In the genomic region with DNA sequence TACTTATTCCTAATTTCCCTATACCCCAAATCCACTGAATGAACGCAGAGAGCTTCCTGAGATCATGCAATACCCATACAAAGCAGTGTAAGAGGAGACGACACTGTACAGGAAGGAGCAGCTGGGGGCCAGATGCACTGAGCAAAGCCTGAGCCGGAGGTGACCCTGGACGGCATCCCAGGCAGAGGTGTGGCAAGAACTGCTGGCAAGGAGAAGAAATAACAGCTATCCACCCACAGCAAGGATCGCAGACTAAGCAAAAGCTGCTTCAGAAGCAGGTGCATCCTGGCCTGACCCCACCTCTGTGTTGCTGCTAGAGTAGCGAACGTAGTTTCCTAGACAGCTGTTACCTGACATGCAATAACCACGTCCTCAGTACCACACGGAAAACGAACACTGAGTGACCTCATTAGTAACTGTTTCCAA, we compare ENCODE assay signal across 8 mouse cellular contexts. TPM values are rescaled to one million over a fixed set of nuclear protein-coding genes. Genes with fewer than 3 reads are reported as not detected.
DNase-seq lines count a peak whose midpoint lies in the region; ATAC-seq and TF ChIP-seq lines count a peak whose summit lies in the region.

No protein-coding gene starts in this region.

- TF ChIP-seq CTCF in lung, adult 2 months (IDR thresholded peaks at IDR 0.05; ENCODE audit: insufficient read depth, low read length), result no peak
- no peak for TF ChIP-seq CTCF in forebrain, postnatal 0 days (IDR thresholded peaks at IDR 0.05; ENCODE audit: low read depth)

- H3K9me3 ChIP-seq in forebrain, postnatal 0 days (ENCODE audit: low read length), result no peaks in the 10 kb centered on the region
- 0 out of 2 replicates have a peak, but pooled peaks cover 7% of the 10 kb centered on the region for H3K9me3 ChIP-seq in hindbrain, embryonic 12.5 days (replicated peaks)

- TF ChIP-seq POLR2A in lung, adult 2 months (IDR thresholded peaks at IDR 0.05; ENCODE audit: borderline replicate concordance, extremely low read depth, low read depth, low read length), result no peak

- no peak overlapping the region for H3K4me2 ChIP-seq in forebrain, postnatal 0 days (ENCODE audit: low read depth)
- no peak overlapping the region for H3K4me2 ChIP-seq in hindbrain, embryonic 12.5 days (replicated peaks)

- H3K27me3 ChIP-seq in forebrain, postnatal 0 days (ENCODE audit: insufficient read depth, low read length), result no peaks in the 10 kb centered on the region
- no peaks in the 10 kb centered on the region for H3K27me3 ChIP-seq in hindbrain, embryonic 12.5 days

- H3K4me3 ChIP-seq in lung, adult 2 months (replicated peaks; ENCODE audit: extremely low read depth, low read depth, low read length), result no peak overlapping the region
- no peak overlapping the region for H3K4me3 ChIP-seq in forebrain, postnatal 0 days (ENCODE audit: low read depth, low read length)
- no peak overlapping the region for H3K4me3 ChIP-seq in hindbrain, embryonic 12.5 days

- ATAC-seq in forebrain, postnatal 0 days, result no peak
- ATAC-seq in hindbrain, embryonic 12.5 days (ENCODE audit: low FRiP score), result no peak

- H3K27ac ChIP-seq in forebrain, postnatal 0 days (ENCODE audit: low read depth, low read length), result no peak overlapping the region
- no peak overlapping the region for H3K27ac ChIP-seq in hindbrain, embryonic 12.5 days

- H3K9ac ChIP-seq in forebrain, postnatal 0 days, result no peak overlapping the region
- H3K9ac ChIP-seq in hindbrain, embryonic 12.5 days, result no peak overlapping the region

- DNase-seq in lung, adult 18-20 months, result peak; percentile 46 to 52
- DNase-seq in lung, adult 2 months, result no peak
- peak; percentile 17 for DNase-seq in forelimb bud, embryonic 11.5 days (ENCODE audit: low read depth, low spot score)
- DNase-seq in kidney, postnatal 10 days, result peak; percentile 61
- peak; percentile 56 for DNase-seq in thymus, postnatal 14 days
- DNase-seq in frontal cortex, adult 2 months (ENCODE audit: extremely low spot score in 1 of 2, low spot score in 1 of 2), result no peak
- no peak for DNase-seq in forebrain, postnatal 0 days

- 27% methylated on average over 10 of the region's 10 CpGs for WGBS in lung, adult 2 months
- 73% methylated on average over 10 of the region's 10 CpGs for WGBS in forebrain, postnatal 0 days
- WGBS in hindbrain, embryonic 12.5 days, result 70% methylated on average over 10 of the region's 10 CpGs

- H3K36me3 ChIP-seq in forebrain, postnatal 0 days (ENCODE audit: insufficient read depth), result no peaks in the 10 kb centered on the region; the same call in 1 of the 2 replicates
- 0 out of 2 replicates have a peak, but pooled peaks cover 6% of the 10 kb centered on the region for H3K36me3 ChIP-seq in hindbrain, embryonic 12.5 days

- H3K4me1 ChIP-seq in lung, adult 2 months (ENCODE audit: control insufficient read depth, insufficient read depth, low read length), result peaks cover 8% of the 10 kb centered on the region
- no peaks in the 10 kb centered on the region for H3K4me1 ChIP-seq in forebrain, postnatal 0 days (ENCODE audit: insufficient read depth)
- no peaks in the 10 kb centered on the region for H3K4me1 ChIP-seq in hindbrain, embryonic 12.5 days

RNA-seq across cellular contexts. Expression of a gene that starts 39.1 kb away (rescaled TPM):
- polyA plus RNA-seq in lung, adult 2 months (2012; rRNA removed), result 79.8 and 83.4 TPM in 2 replicates
- polyA plus RNA-seq in frontal cortex, adult 2 months (2012; rRNA removed), result 42.4 and 43.3 TPM in 2 replicates
- total RNA-seq in forebrain, postnatal 0 days (2014; rRNA removed), result 21.2 and 24.9 TPM in 2 replicates
- polyA plus RNA-seq in forebrain, postnatal 0 days (2015; fragmentation: Nextera tagmentation; extraction: Ambion mirVana), result 27.3 and 29.5 TPM in 2 replicates
- 53.5 and 56.8 TPM in 2 replicates for polyA plus RNA-seq in hindbrain, embryonic 12.5 days (2016; fragmentation: Nextera tagmentation; extraction: Ambion mirVana)

RNA-seq across cellular contexts. Expression of a gene that starts 39.4 kb away (rescaled TPM):
- 3.2 and 3.6 TPM in 2 replicates for polyA plus RNA-seq in lung, adult 2 months (2012; rRNA removed)
- 18.7 and 19.9 TPM in 2 replicates for polyA plus RNA-seq in frontal cortex, adult 2 months (2012; rRNA removed)
- 2.5 and 7.2 TPM in 2 replicates for total RNA-seq in forebrain, postnatal 0 days (2014; rRNA removed)
- polyA plus RNA-seq in forebrain, postnatal 0 days (2015; fragmentation: Nextera tagmentation; extraction: Ambion mirVana), result 1.8 and 3.5 TPM in 2 replicates
- 5.8 and 6.4 TPM in 2 replicates for polyA plus RNA-seq in hindbrain, embryonic 12.5 days (2016; fragmentation: Nextera tagmentation; extraction: Ambion mirVana)

RNA-seq across cellular contexts. Expression of a gene that starts 54.9 kb away (rescaled TPM):
- polyA plus RNA-seq in lung, adult 2 months (2012; rRNA removed), result 32.0 and 34.1 TPM in 2 replicates
- polyA plus RNA-seq in frontal cortex, adult 2 months (2012; rRNA removed), result 37.6 and 37.9 TPM in 2 replicates
- total RNA-seq in forebrain, postnatal 0 days (2014; rRNA removed), result 47.1 and 53.8 TPM in 2 replicates
- 31.7 and 37.6 TPM in 2 replicates for polyA plus RNA-seq in forebrain, postnatal 0 days (2015; fragmentation: Nextera tagmentation; extraction: Ambion mirVana)
- 18.5 and 21.4 TPM in 2 replicates for polyA plus RNA-seq in hindbrain, embryonic 12.5 days (2016; fragmentation: Nextera tagmentation; extraction: Ambion mirVana)

Comparison
In these comparisons a context has a peak if more than half of its experiments do, and no peak if none do; other contexts are left out.
1. DNase-seq: peak in lung, adult 18-20 months (2 of 2), forelimb bud, embryonic 11.5 days (single experiment), kidney, postnatal 10 days (single experiment) and thymus, postnatal 14 days (single experiment); none in lung, adult 2 months (single experiment), frontal cortex, adult 2 months (0 of 2) and forebrain, postnatal 0 days (single experiment).